Mouse (Mus musculus): Measurements from ENCODE around the gene Arrdc3. TPM values are rescaled to one million over a fixed set of nuclear protein-coding genes. Genes with fewer than 3 reads are reported as not detected.
"Not testable (repeated sequence)": the region's sequence is repeated elsewhere in the genome, so short reads cannot be mapped to it uniquely, and the experiment has no call there.

Arrdc3 gene
- polyA plus RNA-seq, 1 experiment from 2014 or later: 56.2 TPM

DNA sequence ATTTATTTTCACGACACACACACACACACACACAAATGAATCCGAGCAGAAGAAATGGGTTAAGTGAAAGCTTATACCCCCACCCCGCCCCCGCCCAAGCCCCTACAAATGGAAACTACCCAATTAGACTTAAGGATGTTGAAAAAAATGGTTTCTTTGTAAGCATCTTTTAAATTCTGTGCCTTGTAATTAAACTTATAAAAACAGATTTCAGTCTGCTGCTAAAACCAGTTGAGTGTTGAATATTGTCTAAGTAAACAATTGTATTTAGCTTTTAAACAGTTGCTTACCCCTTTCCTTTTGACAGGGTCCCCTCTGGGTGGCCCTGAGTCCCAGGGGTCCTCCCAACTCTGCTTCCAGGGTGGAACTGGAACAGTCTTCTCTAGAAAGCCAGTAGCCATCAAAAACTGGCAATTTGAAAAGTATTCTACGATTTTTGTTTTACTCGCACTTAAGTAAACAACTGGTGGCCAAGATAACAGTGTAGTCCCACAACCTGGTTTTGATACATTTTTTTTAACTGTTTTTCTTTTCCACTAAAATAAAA, 3.6 kb downstream of the Arrdc3 start:
- H3K4me1 ChIP-seq: 0 out of 2 replicates have a peak, but pooled peaks cover 3% of the 10 kb centered on the region
- peaks cover 44% of the 10 kb centered on the region for H3K36me3 ChIP-seq (replicated peaks)
- peak; percentile 59 for DNase-seq (ENCODE audit: low spot score)
- no peaks in the 10 kb centered on the region for H3K9me3 ChIP-seq
- WGBS: 22% methylated on average over 6 of the region's 6 CpGs
- peak overlapping the region; percentile 100 for H3K27ac ChIP-seq (replicated peaks)
- peak overlapping the region; percentile 90 for H3K4me3 ChIP-seq
- H3K27me3 ChIP-seq (replicated peaks; ENCODE audit: low read depth, poor library complexity, severe bottlenecking): no peaks in the 10 kb centered on the region

DNA sequence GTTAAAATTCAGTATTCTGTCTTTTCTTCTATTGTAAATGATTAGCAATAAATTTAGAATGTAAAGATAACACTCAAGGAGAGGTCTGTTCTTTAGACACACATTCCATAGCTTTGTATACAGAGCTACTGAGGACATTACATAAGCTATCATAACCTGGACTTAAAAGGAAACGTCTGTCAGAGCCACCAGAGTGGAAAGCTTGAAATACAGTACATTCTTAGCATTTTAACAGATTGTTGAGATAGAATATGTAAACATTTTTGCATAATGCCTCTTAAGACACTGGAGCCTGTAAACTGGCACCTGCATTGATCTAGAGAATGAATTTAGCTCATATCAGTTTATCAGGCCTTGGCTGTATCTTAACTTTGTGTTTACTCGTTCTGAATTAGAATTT, 4.7 kb downstream of the Arrdc3 start:
- Histone ChIP-seq H3K36me3 (replicated peaks) (peaks cover 55% of the 10 kb centered on the region), H3K27me3 (replicated peaks; ENCODE audit: low read depth, poor library complexity, severe bottlenecking) (no peaks in the 10 kb centered on the region), H3K9me3 (no peaks in the 10 kb centered on the region), H3K4me3 (no peak overlapping the region), H3K27ac (replicated peaks) (no peak overlapping the region), H3K4me1 (0 out of 2 replicates have a peak, but pooled peaks cover 3% of the 10 kb centered on the region)
- WGBS: 82% methylated on average over 2 of the region's 2 CpGs
- no peak for DNase-seq (ENCODE audit: low spot score)

DNA sequence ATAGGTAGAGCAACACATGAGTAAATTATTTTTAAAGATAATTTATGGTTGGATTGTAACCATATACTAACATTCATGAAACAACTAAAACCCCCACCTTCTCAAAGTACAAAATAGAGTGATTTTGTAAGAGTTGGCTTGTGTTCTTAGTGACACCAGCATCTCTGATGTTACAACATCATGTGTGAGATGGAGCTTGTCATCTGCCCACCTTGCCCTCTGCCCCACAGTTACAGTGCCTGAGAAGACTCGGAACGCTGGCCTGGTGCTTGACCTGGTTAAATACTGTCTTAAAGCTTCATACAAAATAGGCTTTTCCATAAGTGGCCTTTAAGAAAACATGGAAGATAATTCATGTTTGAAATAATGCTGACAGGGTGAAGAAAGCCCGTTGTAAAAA, 11.7 kb downstream of the Arrdc3 start:
- not testable (repeated sequence) for H3K27me3 ChIP-seq (replicated peaks; ENCODE audit: low read depth, poor library complexity, severe bottlenecking); H3K9me3 ChIP-seq; H3K4me1 ChIP-seq; H3K27ac ChIP-seq (replicated peaks); H3K4me3 ChIP-seq; DNase-seq (ENCODE audit: low spot score)
- WGBS: 92% methylated on average over 3 of the region's 3 CpGs
- H3K36me3 ChIP-seq (replicated peaks): peaks cover 88% of the 10 kb centered on the region

DNA sequence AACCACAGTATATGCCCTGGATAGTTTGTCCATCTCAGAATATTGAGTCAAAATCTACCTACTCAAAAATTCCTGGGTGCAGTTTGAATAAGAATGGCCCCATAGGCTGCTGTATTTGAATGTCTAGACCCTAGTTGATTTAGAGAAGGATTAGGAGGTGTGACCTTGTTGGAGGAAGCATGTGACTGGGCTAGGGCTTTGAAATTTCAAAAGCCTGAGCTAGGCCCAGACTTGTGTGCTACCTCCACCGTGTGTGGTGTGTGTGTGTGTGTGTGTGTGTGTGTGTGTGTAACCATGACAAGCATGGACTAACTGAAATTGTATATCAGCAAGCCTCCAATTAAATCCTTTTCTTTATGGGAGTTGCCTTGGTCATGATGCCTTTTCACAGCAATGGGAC, 14.2 kb downstream of the Arrdc3 start:
- WGBS: 64% methylated on average over 1 of the region's 1 CpGs
- Histone ChIP-seq H3K27ac (replicated peaks) (no peak overlapping the region), H3K36me3 (replicated peaks) (peaks cover 63% of the 10 kb centered on the region)

DNA sequence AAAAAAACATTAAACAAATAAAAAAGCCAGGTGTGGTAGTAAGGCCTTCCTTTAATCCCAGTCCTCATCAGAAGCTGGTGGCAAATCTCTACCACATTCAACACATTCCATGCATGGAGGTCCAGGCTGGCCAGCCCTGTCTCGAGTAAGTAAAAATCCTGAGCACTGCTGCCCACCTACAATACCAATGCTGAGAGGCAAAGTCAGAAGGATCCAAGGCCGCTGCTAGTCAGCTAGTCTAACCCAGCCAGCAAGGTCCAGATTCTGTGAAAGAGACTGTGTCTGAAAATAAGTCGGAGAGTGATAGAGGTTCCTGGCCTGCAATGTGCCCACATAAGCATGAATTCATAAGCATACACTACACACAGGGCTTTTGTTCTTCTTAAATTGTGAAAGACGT, 14.9 kb downstream of the Arrdc3 start:
- WGBS: 88% methylated on average over 4 of the region's 4 CpGs
- H3K4me1 ChIP-seq: no peaks in the 10 kb centered on the region
- peaks cover 56% of the 10 kb centered on the region for H3K36me3 ChIP-seq (replicated peaks)
- H3K4me3 ChIP-seq: no peak overlapping the region
- DNase-seq (ENCODE audit: low spot score): no peak
- no peak overlapping the region for H3K27ac ChIP-seq (replicated peaks)
- H3K27me3 ChIP-seq (replicated peaks; ENCODE audit: low read depth, poor library complexity, severe bottlenecking): no peaks in the 10 kb centered on the region
- no peaks in the 10 kb centered on the region for H3K9me3 ChIP-seq

More for the DNA sequence above, 14.2 kb downstream of the Arrdc3 start:
- H3K4me1 ChIP-seq: no peaks in the 10 kb centered on the region
- no peaks in the 10 kb centered on the region for H3K27me3 ChIP-seq (replicated peaks; ENCODE audit: low read depth, poor library complexity, severe bottlenecking)
- H3K4me3 ChIP-seq: no peak overlapping the region
- no peak for DNase-seq (ENCODE audit: low spot score)
- H3K9me3 ChIP-seq: no peaks in the 10 kb centered on the region

DNA sequence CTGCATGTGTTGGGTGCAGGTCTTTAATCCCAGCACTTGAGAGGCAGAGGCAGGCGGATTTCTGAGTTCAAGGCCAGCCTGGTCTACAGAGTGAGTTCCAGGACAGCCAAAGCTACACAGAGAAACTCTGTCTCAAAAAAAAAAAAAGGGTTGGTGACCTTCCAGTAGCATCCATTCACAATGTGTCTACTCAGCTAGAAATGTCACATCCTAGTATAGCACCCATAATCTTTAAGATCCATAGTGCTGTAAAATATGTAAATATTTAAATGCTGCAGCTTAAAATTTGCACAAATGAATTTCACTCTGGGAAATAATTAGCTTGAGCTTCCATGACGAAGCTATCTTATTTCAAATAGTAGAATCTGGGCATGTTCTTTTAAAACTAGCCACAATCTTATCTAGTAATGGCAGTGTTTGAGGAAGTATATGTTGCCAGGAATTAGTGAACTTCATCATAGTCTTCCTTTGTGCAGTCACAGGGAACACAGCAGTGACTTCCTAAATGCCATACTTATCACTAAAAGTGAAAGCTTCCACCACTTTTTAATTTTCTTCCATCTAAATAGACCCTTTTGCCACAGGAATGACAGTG, 16.3 kb downstream of the Arrdc3 start:
- Histone ChIP-seq H3K27ac (replicated peaks) (no peak overlapping the region), H3K4me1 (no peaks in the 10 kb centered on the region), H3K9me3 (no peaks in the 10 kb centered on the region), H3K4me3 (no peak overlapping the region), H3K27me3 (replicated peaks; ENCODE audit: low read depth, poor library complexity, severe bottlenecking) (no peaks in the 10 kb centered on the region), H3K36me3 (replicated peaks) (peaks cover 42% of the 10 kb centered on the region)
- 78% methylated on average over 2 of the region's 2 CpGs for WGBS
- no peak for DNase-seq (ENCODE audit: low spot score)

DNA sequence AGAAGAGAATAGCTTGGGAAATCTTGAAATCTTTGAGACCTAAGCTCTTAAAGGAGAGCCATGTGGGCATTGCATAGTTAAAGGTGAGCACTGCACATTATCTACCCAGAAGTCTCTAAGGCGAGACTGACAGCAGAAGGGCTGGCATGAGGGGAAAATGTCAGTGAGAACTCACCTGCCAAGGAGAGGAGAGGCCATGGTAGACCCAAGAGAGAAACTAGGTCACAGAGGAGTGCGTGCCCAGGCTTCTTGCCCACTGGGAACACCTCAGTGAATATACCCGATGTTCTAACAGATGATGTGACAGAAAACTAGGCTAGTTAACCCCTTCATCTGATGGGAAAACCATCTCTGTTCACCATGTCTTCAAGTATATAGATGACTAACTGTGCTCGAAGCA, 18.2 kb downstream of the Arrdc3 start:
- H3K4me1 ChIP-seq: no peaks in the 10 kb centered on the region
- no peak overlapping the region for H3K27ac ChIP-seq (replicated peaks)
- no peak for DNase-seq (ENCODE audit: low spot score)
- no peaks in the 10 kb centered on the region for H3K9me3 ChIP-seq
- WGBS: 89% methylated on average over 4 of the region's 4 CpGs
- H3K27me3 ChIP-seq (replicated peaks; ENCODE audit: low read depth, poor library complexity, severe bottlenecking): no peaks in the 10 kb centered on the region
- H3K36me3 ChIP-seq (replicated peaks): peaks cover 23% of the 10 kb centered on the region
- H3K4me3 ChIP-seq: no peak overlapping the region

DNA sequence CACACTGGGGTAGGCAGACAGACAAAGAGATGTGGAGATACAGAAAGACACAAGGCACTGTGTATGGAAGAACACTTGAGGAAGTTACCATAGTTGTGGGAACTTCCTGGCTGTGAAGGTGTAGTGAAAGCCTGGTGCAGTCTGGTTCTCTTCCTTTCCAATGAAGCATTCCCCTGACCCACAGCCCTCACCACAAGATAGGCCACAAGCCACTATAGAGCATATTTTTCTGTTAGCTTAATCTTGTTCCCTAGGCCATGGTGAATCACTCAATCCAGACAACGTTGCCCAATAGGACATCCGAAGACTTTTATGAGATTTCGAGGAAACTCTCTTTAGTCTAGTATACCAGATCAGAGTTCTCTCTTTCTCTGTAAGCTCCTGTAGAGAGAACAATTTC, 19.6 kb downstream of the Arrdc3 start:
- WGBS: 94% methylated on average over 3 of the region's 3 CpGs
- DNase-seq (ENCODE audit: low spot score): no peak
- Histone ChIP-seq H3K4me3 (no peak overlapping the region), H3K27me3 (replicated peaks; ENCODE audit: low read depth, poor library complexity, severe bottlenecking) (no peaks in the 10 kb centered on the region), H3K4me1 (no peaks in the 10 kb centered on the region), H3K36me3 (replicated peaks) (peaks cover 9% of the 10 kb centered on the region; the same call in 1 of the 2 replicates), H3K9me3 (no peaks in the 10 kb centered on the region), H3K27ac (replicated peaks) (no peak overlapping the region)

DNA sequence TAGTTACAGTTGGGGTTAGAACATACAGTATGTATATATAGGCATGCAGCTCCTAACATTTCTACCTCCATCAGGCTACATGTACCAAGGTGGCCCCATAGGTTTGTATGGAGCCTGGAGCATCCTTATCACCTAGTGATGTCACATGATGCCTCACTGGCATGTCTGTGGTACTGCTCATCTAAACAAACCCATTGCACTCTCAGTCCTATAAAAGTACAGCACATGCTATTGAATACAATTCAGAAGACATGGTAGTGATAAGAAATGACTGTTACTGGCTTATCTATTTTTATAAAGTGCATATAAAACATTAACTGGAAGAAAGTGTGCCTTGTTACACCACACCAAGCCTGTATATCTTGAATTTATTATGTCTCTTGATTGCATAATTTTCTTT, 30.2 kb downstream of the Arrdc3 start:
- no peaks in the 10 kb centered on the region for H3K9me3 ChIP-seq
- H3K4me3 ChIP-seq: no peak overlapping the region
- no peaks in the 10 kb centered on the region for H3K36me3 ChIP-seq (replicated peaks)
- no peak overlapping the region for H3K27ac ChIP-seq (replicated peaks)
- no peak for DNase-seq (ENCODE audit: low spot score)
- no peaks in the 10 kb centered on the region for H3K27me3 ChIP-seq (replicated peaks; ENCODE audit: low read depth, poor library complexity, severe bottlenecking)
- H3K4me1 ChIP-seq: no peaks in the 10 kb centered on the region

DNA sequence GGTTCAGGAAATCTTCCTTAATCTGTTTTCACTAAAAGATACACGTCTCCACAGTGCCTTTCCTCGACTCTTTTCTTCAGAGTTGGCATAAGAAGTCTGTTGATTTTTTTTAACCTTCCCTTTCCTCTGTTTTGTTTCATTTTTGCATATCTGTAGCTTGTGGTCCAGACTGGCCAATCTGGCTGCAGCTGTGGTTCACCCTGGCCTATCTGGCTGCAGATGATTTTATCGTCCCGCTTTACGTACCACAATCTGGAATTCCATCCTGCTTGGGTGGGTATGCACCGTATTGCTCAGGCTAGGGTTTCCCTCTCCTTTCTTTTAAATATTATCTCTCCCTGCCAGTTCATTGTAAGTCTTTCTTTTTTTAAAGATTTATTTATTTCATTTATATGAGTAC, 37.8 kb downstream of the Arrdc3 start:
- Histone ChIP-seq H3K27ac (replicated peaks) (no peak overlapping the region), H3K36me3 (replicated peaks) (no peaks in the 10 kb centered on the region), H3K9me3 (no peaks in the 10 kb centered on the region), H3K4me3 (no peak overlapping the region), H3K4me1 (no peaks in the 10 kb centered on the region), H3K27me3 (replicated peaks; ENCODE audit: low read depth, poor library complexity, severe bottlenecking) (no peaks in the 10 kb centered on the region)
- no peak for DNase-seq (ENCODE audit: low spot score)
- 89% methylated on average over 6 of the region's 6 CpGs for WGBS

DNA sequence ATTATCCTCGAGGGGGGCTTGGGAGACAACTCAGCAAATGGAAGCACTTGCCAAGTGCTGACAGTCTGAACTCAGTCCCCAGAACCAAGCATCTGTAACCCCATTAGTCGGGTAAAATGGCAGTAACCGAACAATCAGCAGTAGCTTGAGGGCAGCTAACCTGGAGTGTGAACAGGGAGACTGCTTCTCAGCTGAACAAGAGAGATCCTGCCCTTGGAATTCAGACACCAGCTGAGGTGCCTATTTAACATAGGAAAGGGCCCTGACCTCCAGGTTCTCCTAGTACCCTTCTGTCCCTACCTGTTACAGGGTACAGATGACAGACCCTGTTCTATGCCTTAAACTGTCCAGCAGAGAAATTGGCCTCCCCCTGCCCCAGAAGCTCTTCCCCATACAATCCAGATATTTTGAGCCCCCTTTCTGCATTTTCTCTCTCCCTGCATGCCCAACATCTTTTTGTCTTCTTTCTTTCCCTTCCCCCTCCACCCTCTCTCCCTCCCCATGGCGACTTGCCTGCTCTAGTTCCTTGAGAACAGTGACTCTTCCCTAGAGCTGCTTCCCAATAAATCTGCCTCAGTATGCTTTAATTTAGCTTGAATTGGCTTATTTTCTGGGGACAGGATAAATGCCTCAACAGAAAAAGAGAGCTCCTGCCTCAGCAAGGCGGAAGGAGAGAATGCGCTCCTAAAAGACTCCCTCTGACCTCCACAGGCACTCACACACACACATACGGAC, 38.6 kb downstream of the Arrdc3 start:
- no peaks in the 10 kb centered on the region for H3K4me1 ChIP-seq
- no peak overlapping the region for H3K4me3 ChIP-seq
- no peak for DNase-seq (ENCODE audit: low spot score)
- 59% methylated on average over 7 of the region's 7 CpGs for WGBS
- no peak overlapping the region for H3K27ac ChIP-seq (replicated peaks)
- no peaks in the 10 kb centered on the region for H3K9me3 ChIP-seq
- H3K27me3 ChIP-seq (replicated peaks; ENCODE audit: low read depth, poor library complexity, severe bottlenecking): no peaks in the 10 kb centered on the region
- H3K36me3 ChIP-seq (replicated peaks): no peaks in the 10 kb centered on the region

DNA sequence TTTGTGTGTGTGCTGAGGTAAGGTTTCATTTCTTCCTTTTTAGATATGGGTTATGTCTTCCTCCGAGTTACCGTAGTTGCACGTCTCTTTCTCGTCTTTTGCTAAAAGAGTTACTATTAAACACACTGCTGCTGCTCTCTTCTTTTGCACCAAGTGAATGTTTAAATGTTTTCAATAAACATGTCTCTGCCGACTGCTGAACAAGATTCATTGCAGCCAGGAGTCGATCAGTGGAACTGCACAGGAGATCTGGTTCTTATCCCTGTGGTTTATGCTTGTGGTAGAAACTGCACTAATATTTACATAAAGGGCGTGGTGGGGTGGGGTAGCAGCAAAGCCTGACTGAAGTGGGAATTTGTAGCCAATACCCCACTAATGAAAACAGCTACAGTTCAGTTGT, 45.0 kb downstream of the Arrdc3 start:
- no peak for DNase-seq (ENCODE audit: low spot score)
- H3K9me3 ChIP-seq: no peaks in the 10 kb centered on the region
- no peak overlapping the region for H3K27ac ChIP-seq (replicated peaks)
- 0 out of 2 replicates have a peak, but pooled peaks cover 2% of the 10 kb centered on the region for H3K4me1 ChIP-seq
- no peaks in the 10 kb centered on the region for H3K36me3 ChIP-seq (replicated peaks)
- no peaks in the 10 kb centered on the region for H3K27me3 ChIP-seq (replicated peaks; ENCODE audit: low read depth, poor library complexity, severe bottlenecking)
- WGBS: 85% methylated on average over 7 of the region's 7 CpGs
- no peak overlapping the region for H3K4me3 ChIP-seq

DNA sequence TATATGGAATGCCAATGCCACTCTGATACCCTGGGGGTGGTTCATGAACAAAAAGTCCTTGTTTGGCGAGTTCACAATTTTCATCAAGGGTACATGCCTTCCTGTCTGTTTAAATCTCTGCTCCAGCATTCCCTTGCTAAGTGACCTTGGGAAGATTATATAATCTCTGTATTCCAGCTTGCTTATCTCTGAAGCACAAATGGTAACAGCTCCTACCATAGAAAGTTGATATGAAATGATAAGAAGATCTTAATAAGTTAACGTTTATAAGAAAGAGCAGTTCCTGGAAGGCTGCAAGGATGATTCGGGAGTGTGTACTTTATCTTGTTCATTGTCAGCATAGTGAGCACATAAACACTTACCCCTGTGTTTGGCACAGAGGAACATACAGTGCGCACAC, 46.8 kb downstream of the Arrdc3 start:
- no peaks in the 10 kb centered on the region for H3K36me3 ChIP-seq (replicated peaks)
- 93% methylated on average over 4 of the region's 4 CpGs for whole genome bisulfite sequencing
- H3K4me3 ChIP-seq: no peak overlapping the region
- no peaks in the 10 kb centered on the region for H3K9me3 ChIP-seq
- no peak overlapping the region for H3K27ac ChIP-seq (replicated peaks)
- H3K27me3 ChIP-seq (replicated peaks; ENCODE audit: low read depth, poor library complexity, severe bottlenecking): no peaks in the 10 kb centered on the region
- H3K4me1 ChIP-seq: 0 out of 2 replicates have a peak, but pooled peaks cover 2% of the 10 kb centered on the region
- no peak for DNase-seq (ENCODE audit: low spot score)
